Mouse (Mus musculus): Measurements from ENCODE around the gene Pou2af1. TPM values are rescaled to one million over a fixed set of nuclear protein-coding genes. Genes with fewer than 3 reads are reported as not detected.

Gene Pou2af1
- polyA plus RNA-seq, 1 experiment from 2014 or later: 0.29 TPM

DNA sequence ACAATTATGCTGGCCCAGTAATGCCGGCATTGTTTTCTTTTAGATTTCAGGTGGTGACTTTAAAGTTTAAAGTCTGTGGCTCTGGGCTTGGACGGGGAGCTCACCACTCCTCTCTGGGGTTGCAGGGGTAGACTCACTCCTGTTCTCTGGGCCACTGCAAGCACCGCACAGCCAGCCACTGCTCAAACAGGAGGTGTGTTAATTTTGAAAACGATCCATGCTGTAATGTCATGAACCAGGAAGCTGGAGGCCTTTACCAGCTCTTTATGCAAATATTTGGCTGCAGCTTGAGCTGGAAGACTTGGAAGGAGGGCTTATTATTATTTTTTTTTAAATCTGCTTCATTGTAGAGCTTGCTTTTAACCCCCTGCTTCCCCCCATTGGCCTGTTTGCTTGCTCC, 61.2 kb downstream of the Pou2af1 start:
- Histone ChIP-seq H3K4me1 (ENCODE audit: insufficient read depth, low read depth, low read length) (peaks cover 19% of the 10 kb centered on the region; the same call in 1 of the 2 replicates), H3K9ac (replicated peaks; ENCODE audit: low read depth) (no peak overlapping the region), H3K4me2 (replicated peaks; ENCODE audit: low read depth, low read length) (no peak overlapping the region), H3K27me3 (replicated peaks; ENCODE audit: insufficient read depth, low read length) (no peaks in the 10 kb centered on the region), H3K4me3 (ENCODE audit: low read depth, low read length) (no peak overlapping the region), H3K36me3 (ENCODE audit: insufficient read depth, low read length) (no peaks in the 10 kb centered on the region), H3K9me3 (ENCODE audit: low read length) (no peaks in the 10 kb centered on the region), H3K27ac (ENCODE audit: low read length) (0 out of 2 replicates have a peak overlapping the region, but pooled peaks have one; percentile 20)
- TF ChIP-seq CTCF (IDR thresholded peaks at IDR 0.05): no peak
- TF ChIP-seq EP300 (IDR thresholded peaks at IDR 0.05): no peak
- DNase-seq (ENCODE audit: low spot score) (peak; percentile 71), ATAC-seq (no peak)
- 20% methylated on average over 4 of the region's 4 CpGs for WGBS

DNA sequence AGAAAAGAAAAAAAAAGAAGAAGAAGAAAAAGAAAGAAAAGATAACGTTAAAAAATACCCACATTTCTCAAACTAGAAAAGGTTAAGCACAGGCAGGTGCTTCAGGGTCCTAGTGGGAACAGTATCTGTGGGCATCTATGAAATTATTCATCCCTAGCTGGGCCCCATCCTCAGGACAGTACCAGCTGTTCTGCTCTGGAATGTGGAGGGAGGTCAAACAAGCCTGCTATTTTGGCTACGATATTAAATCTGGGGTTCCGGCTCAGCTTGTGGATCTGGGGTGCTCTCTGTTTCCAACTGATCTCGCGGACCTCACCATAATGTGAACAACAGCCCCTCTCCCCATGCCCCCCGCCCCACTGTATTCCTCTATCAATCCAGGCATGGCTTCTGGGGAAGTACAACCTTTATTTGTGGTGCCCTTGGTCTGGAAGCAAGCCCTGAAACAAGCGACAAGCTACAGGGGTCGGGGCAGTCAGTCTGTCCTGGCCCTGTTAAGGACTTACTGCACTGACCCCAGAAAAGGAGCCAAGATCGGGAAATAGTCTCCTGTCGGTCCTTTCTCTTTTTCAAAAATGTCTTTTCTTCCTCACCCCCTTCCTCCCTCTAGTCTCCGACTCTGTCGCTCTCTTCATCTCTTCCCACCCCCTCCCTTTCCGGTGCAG, 64.5 kb downstream of the Pou2af1 start:
- no peak for TF ChIP-seq CTCF (IDR thresholded peaks at IDR 0.05)
- no peak for TF ChIP-seq EP300 (IDR thresholded peaks at IDR 0.05)
- DNase-seq (ENCODE audit: low spot score): peak; percentile 58
- 20% methylated on average over 13 of the region's 13 CpGs for WGBS

DNA sequence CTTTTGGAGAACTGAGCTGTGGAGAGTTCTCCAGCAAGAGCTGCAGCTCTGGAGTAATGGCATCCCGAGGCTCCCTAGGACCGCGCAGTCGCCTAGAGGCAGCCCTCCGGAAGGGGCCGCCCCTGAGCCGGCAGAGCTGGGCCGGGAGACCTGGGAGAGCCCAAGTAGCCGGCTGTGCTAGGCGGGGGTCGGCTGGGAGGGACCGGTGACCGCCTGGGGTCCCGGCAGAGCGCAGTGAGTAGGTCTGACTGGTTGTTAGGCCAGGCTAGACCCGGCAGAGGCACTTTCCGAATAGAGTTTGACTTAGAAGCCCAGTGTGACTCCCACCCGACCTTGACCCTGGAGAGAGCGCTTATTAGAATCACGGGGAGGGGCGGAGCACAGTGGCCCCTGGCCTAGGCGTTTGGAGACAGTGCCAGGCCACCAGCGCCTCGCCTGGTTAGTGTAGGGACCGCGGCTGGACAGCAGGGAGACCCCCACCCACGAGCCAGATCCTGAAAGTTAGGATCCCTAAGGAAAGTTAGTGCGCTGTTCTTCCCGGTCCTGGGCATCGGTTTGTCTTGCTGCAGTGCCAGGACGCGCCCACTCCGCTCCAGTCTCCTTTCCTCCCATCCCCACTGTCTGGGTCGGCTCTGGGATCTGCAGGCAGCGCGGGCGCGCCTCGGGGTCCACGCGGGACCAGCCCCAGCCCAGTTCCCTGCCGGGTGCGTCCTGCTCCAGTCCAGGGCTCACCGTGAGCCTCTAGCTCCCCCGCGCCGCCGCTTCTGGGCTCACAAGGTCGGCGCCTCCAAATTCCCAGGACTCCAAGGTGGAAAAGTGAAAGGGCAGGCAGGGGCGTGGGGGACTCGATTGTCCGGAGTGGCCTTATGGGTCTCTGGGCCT, 65.2 kb downstream of the Pou2af1 start, which contains the start of gene Colca2:
Colca2 (minus strand) TSS at position 70 of the 882 bp plus-strand sequence.
- H3K27me3 ChIP-seq (replicated peaks; ENCODE audit: insufficient read depth, low read length): no peaks in the 10 kb centered on the region
- peak; percentile 97 for ATAC-seq
- H3K9ac ChIP-seq (replicated peaks; ENCODE audit: low read depth): peak within 1 kb of the TSS; percentile 59
- H3K4me3 ChIP-seq (ENCODE audit: low read depth, low read length): peak within 1 kb of the TSS; percentile 58
- TF ChIP-seq EP300 (IDR thresholded peaks at IDR 0.05) (no peak), CTCF (IDR thresholded peaks at IDR 0.05) (peak; percentile 66)
- no peaks in the 10 kb centered on the region for H3K36me3 ChIP-seq (ENCODE audit: insufficient read depth, low read length)
- H3K27ac ChIP-seq (ENCODE audit: low read length): peak within 1 kb of the TSS; percentile 83
- H3K4me2 ChIP-seq (replicated peaks; ENCODE audit: low read depth, low read length): peak within 1 kb of the TSS; percentile 85
- H3K4me1 ChIP-seq (ENCODE audit: insufficient read depth, low read depth, low read length): peaks cover 11% of the 10 kb centered on the region; the same call in 1 of the 2 replicates
- H3K9me3 ChIP-seq (ENCODE audit: low read length): no peaks in the 10 kb centered on the region
- peak; percentile 93 for DNase-seq (ENCODE audit: low spot score)
- WGBS: 0% methylated on average over 51 of the region's 53 CpGs

More for the DNA sequence above, 64.5 kb downstream of the Pou2af1 start:
- H3K27ac ChIP-seq (ENCODE audit: low read length): peak overlapping the region; percentile 83
- peaks cover 16% of the 10 kb centered on the region; the same call in 1 of the 2 replicates for H3K4me1 ChIP-seq (ENCODE audit: insufficient read depth, low read depth, low read length)
- H3K36me3 ChIP-seq (ENCODE audit: insufficient read depth, low read length): no peaks in the 10 kb centered on the region
- peak; percentile 25; the same call in 1 of the 2 replicates for ATAC-seq
- H3K9me3 ChIP-seq (ENCODE audit: low read length): no peaks in the 10 kb centered on the region
- no peaks in the 10 kb centered on the region for H3K27me3 ChIP-seq (replicated peaks; ENCODE audit: insufficient read depth, low read length)
- peak overlapping the region; percentile 58 for H3K4me3 ChIP-seq (ENCODE audit: low read depth, low read length)
- peak overlapping the region; percentile 59 for H3K9ac ChIP-seq (replicated peaks; ENCODE audit: low read depth)
- peak overlapping the region; percentile 85 for H3K4me2 ChIP-seq (replicated peaks; ENCODE audit: low read depth, low read length)

DNA sequence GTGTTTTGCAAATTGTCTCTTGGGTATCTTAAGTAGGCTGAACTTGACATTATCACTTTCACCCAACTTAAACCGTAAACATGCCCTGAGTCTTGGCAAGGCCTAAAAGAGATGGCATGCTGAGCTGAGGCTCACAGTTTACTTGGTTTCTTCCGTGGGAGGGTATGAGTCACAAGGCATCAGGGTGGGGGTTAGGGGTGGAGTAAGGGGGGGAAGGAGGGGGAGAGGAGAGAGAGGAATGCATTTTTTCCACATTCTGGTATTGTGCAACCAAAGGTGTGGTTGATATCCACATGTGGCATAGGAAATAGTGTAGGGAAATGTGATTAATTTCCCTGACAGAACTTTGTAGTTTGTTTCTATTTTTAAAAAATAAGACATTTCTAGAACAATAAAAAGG, 72.6 kb downstream of the Pou2af1 start:
- no peak overlapping the region for H3K4me2 ChIP-seq (replicated peaks; ENCODE audit: low read depth, low read length)
- H3K4me3 ChIP-seq (ENCODE audit: low read depth, low read length): no peak overlapping the region
- H3K9me3 ChIP-seq (ENCODE audit: low read length): no peaks in the 10 kb centered on the region
- TF ChIP-seq CTCF (IDR thresholded peaks at IDR 0.05) (no peak), EP300 (IDR thresholded peaks at IDR 0.05) (no peak; the same call in 1 of the 2 replicates)
- 5% methylated on average over 2 of the region's 2 CpGs for WGBS
- H3K27ac ChIP-seq (ENCODE audit: low read length): no peak overlapping the region
- DNase-seq (ENCODE audit: low spot score): peak; percentile 83
- ATAC-seq: peak; percentile 94
- H3K4me1 ChIP-seq (ENCODE audit: insufficient read depth, low read depth, low read length): peaks cover 4% of the 10 kb centered on the region; the same call in 1 of the 2 replicates
- H3K36me3 ChIP-seq (ENCODE audit: insufficient read depth, low read length): no peaks in the 10 kb centered on the region
- H3K27me3 ChIP-seq (replicated peaks; ENCODE audit: insufficient read depth, low read length): no peaks in the 10 kb centered on the region
- no peak overlapping the region for H3K9ac ChIP-seq (replicated peaks; ENCODE audit: low read depth)

Other genes starting within 250 kb of the Pou2af1 start
- 9.1 and 10.4 TPM in 2 replicates for gene Sik2, start 204.6 kb upstream of the Pou2af1 start, polyA plus RNA-seq (2015; fragmentation: Nextera tagmentation; extraction: Ambion mirVana)
- gene Btg4, start 152.8 kb upstream of the Pou2af1 start, polyA plus RNA-seq (2015; fragmentation: Nextera tagmentation; extraction: Ambion mirVana): 0.42 and 0.53 TPM in 2 replicates
- gene Layn, start 136.6 kb upstream of the Pou2af1 start, polyA plus RNA-seq (2015; fragmentation: Nextera tagmentation; extraction: Ambion mirVana): 10.7 and 15.6 TPM in 2 replicates
- 6.2 and 8.1 TPM in 2 replicates for gene 4833427G06Rik, start 111.6 kb upstream of the Pou2af1 start, polyA plus RNA-seq (2015; fragmentation: Nextera tagmentation; extraction: Ambion mirVana)
- 0.11 TPM in 2 replicates for gene Gm32742, start 48.2 kb upstream of the Pou2af1 start, polyA plus RNA-seq (2015; fragmentation: Nextera tagmentation; extraction: Ambion mirVana)
- gene Colca2, start 64.9 kb downstream of the Pou2af1 start, polyA plus RNA-seq (2015; fragmentation: Nextera tagmentation; extraction: Ambion mirVana): 8.3 and 9.2 TPM in 2 replicates
- gene 1810046K07Rik, start 115.2 kb downstream of the Pou2af1 start, polyA plus RNA-seq (2015; fragmentation: Nextera tagmentation; extraction: Ambion mirVana): 0.20 and 0.24 TPM in 2 replicates